Mouse (Mus musculus) bone marrow macrophage, adult 2 months (primary cell): ENCODE results near the gene Slc27a2.

Experiments used
- CTCF ChIP-seq: IDR thresholded peaks from 2 replicates; pipeline ENCODE4 v1.5.1; 2012; ENCODE audit warnings: low read depth, mild to moderate bottlenecking, low read length, moderate library complexity
- POLR2A ChIP-seq: IDR thresholded peaks from 2 replicates; pipeline ENCODE4 v1.6.1; 2012; ENCODE audit warnings: mild to moderate bottlenecking, low read depth, low read length, borderline replicate concordance

DNA sequence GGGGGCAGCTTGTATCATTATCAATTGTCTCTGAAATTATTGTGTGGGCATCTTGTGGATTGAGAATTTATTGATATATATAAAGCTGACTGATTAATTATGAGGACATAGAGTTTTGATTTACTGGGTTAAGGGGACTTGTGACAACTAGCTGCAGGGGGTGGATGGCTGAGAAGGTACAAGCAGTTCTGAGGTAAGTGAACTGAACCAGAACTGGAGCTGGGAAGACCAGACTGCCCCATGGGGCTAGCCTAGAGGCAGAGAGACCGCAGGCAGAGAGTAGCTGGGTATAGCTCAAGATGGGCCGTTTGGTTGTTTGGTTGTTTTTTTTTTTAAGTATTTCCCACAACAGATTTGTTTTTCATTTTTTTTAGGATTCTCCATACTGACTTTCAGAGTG lies 27.9 kb upstream of the Slc27a2 start:
- TF ChIP-seq CTCF (no peak), POLR2A (no peak)
